Mouse (Mus musculus): ENCODE measurements at regions not wholly inside any gene's neighbourhood (a gene's known extent, or its start where the extent isn't known, plus 50 kb on each side); places are given as distances from the start of the nearest gene placed in this dataset.

DNA sequence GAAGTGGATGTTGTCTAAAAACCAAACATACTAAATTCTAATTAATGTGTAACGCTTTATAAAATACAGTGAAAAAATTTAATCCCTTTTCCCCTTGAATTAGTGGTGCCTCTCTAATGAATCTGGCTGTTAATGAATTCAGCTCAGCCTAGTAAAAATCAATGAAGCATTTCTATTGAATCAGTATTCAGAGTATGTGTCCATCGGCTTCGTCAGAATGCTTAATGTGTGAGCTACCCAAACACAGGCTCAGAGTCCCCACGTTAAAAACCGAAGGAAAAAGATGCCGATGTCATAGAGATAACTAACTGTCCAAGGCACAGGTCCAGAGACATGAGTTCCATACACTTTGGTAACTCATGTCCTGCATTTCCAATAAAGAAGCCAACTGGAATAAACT is 126.3 kb upstream of the Plekha5 start:
- DNase-seq (ENCODE audit: low spot score), result no peak
- no peak overlapping the region for H3K9ac ChIP-seq (ENCODE audit: low read depth, low read length)
- 88% methylated on average over 6 of the region's 6 CpGs for WGBS

DNA sequence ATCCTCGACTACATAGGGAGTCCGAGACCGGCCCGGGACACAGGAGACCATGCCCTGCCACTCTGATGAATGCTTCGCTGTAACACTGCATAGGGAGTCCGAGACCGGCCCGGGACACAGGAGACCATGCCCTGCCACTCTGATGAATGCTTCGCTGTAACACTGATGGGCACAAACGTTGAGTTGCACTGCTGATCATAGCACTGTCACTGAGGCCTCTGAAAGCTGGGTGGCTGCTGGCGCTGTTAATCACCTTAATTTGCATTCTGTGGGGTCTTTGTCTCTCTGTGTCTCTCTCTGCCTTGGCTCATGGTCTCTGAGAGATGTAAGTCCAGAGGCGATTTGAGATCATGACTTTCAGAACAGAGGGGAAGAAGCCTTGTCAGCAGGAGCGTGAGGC is 133.7 kb upstream of the Plekha5 start:
- no peaks in the 10 kb centered on the region for H3K4me1 ChIP-seq (ENCODE audit: control insufficient read depth, insufficient read depth, low read length)
- no peaks in the 10 kb centered on the region for H3K9me3 ChIP-seq (ENCODE audit: control insufficient read depth, low read length)

More for the DNA sequence above, 126.3 kb upstream of the Plekha5 start:
- no peak overlapping the region for H3K4me3 ChIP-seq (ENCODE audit: low read depth, low read length)
- no peaks in the 10 kb centered on the region for H3K27me3 ChIP-seq (replicated peaks; ENCODE audit: control insufficient read depth, insufficient read depth, low read length)
- H3K4me2 ChIP-seq (ENCODE audit: low read depth, low read length), result no peak overlapping the region
- no peak for ATAC-seq (ENCODE audit: low read depth)
- H3K27ac ChIP-seq (replicated peaks; ENCODE audit: low read depth, low read length), result no peak overlapping the region
- no peaks in the 10 kb centered on the region for H3K36me3 ChIP-seq (ENCODE audit: control insufficient read depth, insufficient read depth, low read length)
- H3K9me3 ChIP-seq (ENCODE audit: control insufficient read depth, low read length), result no peaks in the 10 kb centered on the region
- H3K4me1 ChIP-seq (ENCODE audit: control insufficient read depth, insufficient read depth, low read length), result no peaks in the 10 kb centered on the region

DNA sequence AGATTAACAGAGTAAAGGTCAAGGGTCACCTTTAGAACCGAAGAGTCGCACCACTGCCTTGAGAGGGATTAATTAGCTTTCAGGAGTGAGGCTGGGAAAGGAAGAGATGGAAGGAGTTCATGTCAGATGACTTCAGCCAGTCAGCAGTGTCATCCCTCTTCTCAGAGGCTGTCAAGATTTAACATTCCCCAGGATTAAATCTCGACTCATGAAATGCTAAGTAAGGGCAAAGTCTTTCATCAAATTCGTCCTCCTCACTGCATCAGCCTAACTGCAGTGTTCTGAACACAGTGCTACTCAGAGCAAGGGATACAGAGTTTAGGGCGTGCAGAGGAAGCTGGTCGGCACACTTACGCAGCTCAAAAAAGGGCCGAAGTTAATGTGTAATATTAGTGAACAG is 135.1 kb upstream of the Plekha5 start:
- H3K9me3 ChIP-seq (ENCODE audit: control insufficient read depth, low read length), result no peaks in the 10 kb centered on the region
- no peak overlapping the region for H3K4me3 ChIP-seq (ENCODE audit: low read depth, low read length)
- no peaks in the 10 kb centered on the region for H3K36me3 ChIP-seq (ENCODE audit: control insufficient read depth, insufficient read depth, low read length)
- no peak overlapping the region for H3K9ac ChIP-seq (ENCODE audit: low read depth, low read length)
- H3K27me3 ChIP-seq (replicated peaks; ENCODE audit: control insufficient read depth, insufficient read depth, low read length), result no peaks in the 10 kb centered on the region
- ATAC-seq (ENCODE audit: low read depth), result no peak
- no peak overlapping the region for H3K4me2 ChIP-seq (ENCODE audit: low read depth, low read length)
- 50% methylated on average over 8 of the region's 8 CpGs for WGBS
- no peak overlapping the region for H3K27ac ChIP-seq (replicated peaks; ENCODE audit: low read depth, low read length)
- DNase-seq (ENCODE audit: low spot score), result no peak
- no peaks in the 10 kb centered on the region for H3K4me1 ChIP-seq (ENCODE audit: control insufficient read depth, insufficient read depth, low read length)

More for the DNA sequence above, 133.7 kb upstream of the Plekha5 start:
- DNase-seq (ENCODE audit: low spot score), result no peak
- no peaks in the 10 kb centered on the region for H3K27me3 ChIP-seq (replicated peaks; ENCODE audit: control insufficient read depth, insufficient read depth, low read length)
- no peak overlapping the region for H3K27ac ChIP-seq (replicated peaks; ENCODE audit: low read depth, low read length)
- no peak for ATAC-seq (ENCODE audit: low read depth)
- H3K36me3 ChIP-seq (ENCODE audit: control insufficient read depth, insufficient read depth, low read length), result no peaks in the 10 kb centered on the region
- no peak overlapping the region for H3K4me3 ChIP-seq (ENCODE audit: low read depth, low read length)
- H3K4me2 ChIP-seq (ENCODE audit: low read depth, low read length), result no peak overlapping the region
- H3K9ac ChIP-seq (ENCODE audit: low read depth, low read length), result no peak overlapping the region
- 79% methylated on average over 12 of the region's 13 CpGs for WGBS

DNA sequence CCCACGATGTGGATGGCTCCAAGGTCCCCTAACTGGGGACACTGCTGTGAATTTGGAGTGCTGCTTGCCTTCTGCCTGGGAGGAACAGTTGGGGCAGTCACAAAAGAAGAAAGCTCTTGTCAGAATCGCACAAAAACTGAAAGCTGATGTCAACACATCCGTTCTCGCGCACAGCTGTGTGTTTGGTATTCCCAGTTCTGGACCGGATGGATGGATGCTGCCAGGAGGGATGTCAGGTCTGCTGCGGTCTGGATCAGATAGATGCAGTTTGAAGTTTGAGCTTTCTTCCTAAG is 141.6 kb upstream of the Plekha5 start:
- Histone ChIP-seq H3K4me1 (ENCODE audit: control insufficient read depth, insufficient read depth, low read length) (no peaks in the 10 kb centered on the region), H3K9me3 (ENCODE audit: control insufficient read depth, low read length) (no peaks in the 10 kb centered on the region), H3K9ac (ENCODE audit: low read depth, low read length) (no peak overlapping the region), H3K4me3 (ENCODE audit: low read depth, low read length) (no peak overlapping the region), H3K27me3 (replicated peaks; ENCODE audit: control insufficient read depth, insufficient read depth, low read length) (no peaks in the 10 kb centered on the region), H3K36me3 (ENCODE audit: control insufficient read depth, insufficient read depth, low read length) (no peaks in the 10 kb centered on the region), H3K4me2 (ENCODE audit: low read depth, low read length) (no peak overlapping the region), H3K27ac (replicated peaks; ENCODE audit: low read depth, low read length) (no peak overlapping the region)
- DNase-seq (ENCODE audit: low spot score) (no peak), ATAC-seq (ENCODE audit: low read depth) (no peak)
- 63% methylated on average over 7 of the region's 7 CpGs for WGBS

DNA sequence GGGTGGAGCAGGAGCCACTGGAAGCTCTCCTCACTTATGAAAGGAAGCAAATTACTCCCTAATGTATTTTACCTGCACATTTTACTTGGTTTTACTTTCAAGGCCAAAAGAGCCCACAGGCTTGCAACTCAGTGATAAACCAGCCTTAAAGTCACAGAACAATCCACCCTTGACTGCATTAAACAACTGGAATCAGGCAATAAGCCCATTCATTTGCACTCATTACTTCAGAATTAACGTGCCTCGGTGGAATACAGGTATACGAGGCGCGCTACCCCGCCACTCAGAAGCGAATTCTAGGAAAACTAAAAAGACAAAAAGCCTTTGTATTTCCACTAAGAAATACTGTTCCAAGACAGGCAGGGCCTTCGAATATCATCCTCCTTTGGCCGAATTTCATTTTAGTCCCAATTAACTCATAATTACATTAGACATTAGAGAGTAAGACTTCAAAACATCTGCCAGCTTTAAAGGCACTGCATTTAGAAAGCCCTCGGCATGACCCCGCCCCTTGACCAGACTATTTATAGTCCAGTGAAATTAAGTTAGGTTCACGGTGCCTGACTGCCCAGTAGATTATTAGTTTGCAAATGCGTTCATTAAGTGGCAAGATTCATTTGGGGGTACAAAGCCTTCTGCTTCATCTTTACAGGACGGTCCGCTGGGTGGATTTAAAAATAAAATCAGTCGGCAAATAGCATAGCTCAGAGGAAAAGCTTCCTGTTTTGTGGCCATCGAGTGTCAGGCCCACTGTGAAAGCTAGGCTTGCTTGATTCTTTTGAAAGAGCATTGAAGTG is 142.2 kb upstream of the Plekha5 start:
- Histone ChIP-seq H3K9me3 (ENCODE audit: control insufficient read depth, low read length) (no peaks in the 10 kb centered on the region), H3K4me2 (ENCODE audit: low read depth, low read length) (no peak overlapping the region), H3K4me3 (ENCODE audit: low read depth, low read length) (no peak overlapping the region), H3K27ac (replicated peaks; ENCODE audit: low read depth, low read length) (no peak overlapping the region), H3K4me1 (ENCODE audit: control insufficient read depth, insufficient read depth, low read length) (no peaks in the 10 kb centered on the region), H3K27me3 (replicated peaks; ENCODE audit: control insufficient read depth, insufficient read depth, low read length) (no peaks in the 10 kb centered on the region), H3K36me3 (ENCODE audit: control insufficient read depth, insufficient read depth, low read length) (no peaks in the 10 kb centered on the region), H3K9ac (ENCODE audit: low read depth, low read length) (no peak overlapping the region)
- ATAC-seq (ENCODE audit: low read depth) (no peak), DNase-seq (ENCODE audit: low spot score) (no peak)
- 54% methylated on average over 17 of the region's 17 CpGs for WGBS

DNA sequence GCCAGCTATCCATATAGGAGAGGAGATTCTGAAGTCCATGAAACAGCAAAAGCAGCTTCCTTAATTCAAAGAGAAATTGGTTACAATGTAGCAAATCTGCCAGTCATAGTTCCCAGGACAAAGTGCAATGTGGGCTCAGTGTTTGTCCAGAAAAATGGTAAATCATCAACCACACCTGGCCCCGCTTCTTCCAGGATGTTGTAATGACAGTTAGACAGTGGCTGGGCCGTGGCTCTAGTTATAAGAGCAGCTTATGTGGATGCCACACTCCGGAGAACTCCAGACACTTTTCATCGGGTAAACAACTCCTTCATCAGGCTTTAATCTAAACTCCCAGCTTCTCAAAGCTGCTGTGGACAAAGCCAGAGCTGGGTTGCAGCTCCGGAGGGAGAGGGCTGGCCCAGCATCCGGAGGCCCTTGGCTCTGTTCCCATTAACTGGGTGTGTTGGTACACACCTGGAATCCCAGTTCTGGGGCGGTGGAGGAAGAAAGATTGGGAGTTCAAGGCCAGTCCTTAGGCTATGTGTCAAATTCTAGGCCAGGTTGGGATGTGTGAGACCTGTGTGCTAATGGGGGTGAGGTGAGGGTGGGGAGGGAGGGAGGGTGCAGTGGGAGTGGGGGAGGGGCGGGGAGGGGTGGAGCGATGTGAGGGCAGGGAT is 142.9 kb upstream of the Plekha5 start:
- no peak overlapping the region for H3K4me3 ChIP-seq (ENCODE audit: low read depth, low read length)
- ATAC-seq (ENCODE audit: low read depth), result no peak
- no peak overlapping the region for H3K27ac ChIP-seq (replicated peaks; ENCODE audit: low read depth, low read length)
- H3K9ac ChIP-seq (ENCODE audit: low read depth, low read length), result no peak overlapping the region
- no peaks in the 10 kb centered on the region for H3K4me1 ChIP-seq (ENCODE audit: control insufficient read depth, insufficient read depth, low read length)
- H3K27me3 ChIP-seq (replicated peaks; ENCODE audit: control insufficient read depth, insufficient read depth, low read length), result no peaks in the 10 kb centered on the region
- H3K36me3 ChIP-seq (ENCODE audit: control insufficient read depth, insufficient read depth, low read length), result no peaks in the 10 kb centered on the region
- no peak for DNase-seq (ENCODE audit: low spot score)
- no peak overlapping the region for H3K4me2 ChIP-seq (ENCODE audit: low read depth, low read length)
- WGBS, result 52% methylated on average over 9 of the region's 9 CpGs
- no peaks in the 10 kb centered on the region for H3K9me3 ChIP-seq (ENCODE audit: control insufficient read depth, low read length)

DNA sequence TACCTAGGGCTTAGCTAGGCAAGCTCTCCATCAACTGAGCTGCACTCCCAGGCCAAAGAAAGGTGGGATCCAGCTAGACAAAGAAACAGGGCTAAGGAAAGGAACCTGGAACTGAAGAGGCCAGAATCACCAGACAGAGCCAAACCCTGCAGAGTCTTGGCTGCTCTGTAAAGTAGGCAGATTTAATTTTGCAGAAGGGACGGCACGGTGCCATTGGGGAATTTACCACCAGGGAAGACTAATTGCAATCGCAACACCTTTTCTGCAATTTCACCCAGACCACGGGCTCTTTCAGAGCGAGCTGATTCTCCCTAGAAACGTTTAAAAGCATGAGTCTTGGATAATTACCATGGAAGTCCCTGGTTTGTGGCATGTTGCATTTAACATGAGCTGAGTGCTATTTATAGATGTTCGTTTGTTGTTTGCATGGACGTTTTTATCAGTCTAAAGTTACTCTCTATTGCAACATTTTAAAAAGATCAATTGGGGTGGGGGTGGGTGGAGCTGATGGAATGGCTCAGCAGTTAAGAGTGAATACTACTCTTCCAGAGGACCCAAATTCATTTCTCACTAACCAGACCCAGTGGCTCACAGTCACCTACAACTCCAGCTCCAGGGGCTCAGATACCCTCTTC is 144.0 kb upstream of the Plekha5 start:
- Histone ChIP-seq H3K27ac (replicated peaks; ENCODE audit: low read depth, low read length) (no peak overlapping the region), H3K9ac (ENCODE audit: low read depth, low read length) (no peak overlapping the region), H3K4me2 (ENCODE audit: low read depth, low read length) (no peak overlapping the region), H3K9me3 (ENCODE audit: control insufficient read depth, low read length) (no peaks in the 10 kb centered on the region), H3K36me3 (ENCODE audit: control insufficient read depth, insufficient read depth, low read length) (no peaks in the 10 kb centered on the region), H3K27me3 (replicated peaks; ENCODE audit: control insufficient read depth, insufficient read depth, low read length) (no peaks in the 10 kb centered on the region), H3K4me1 (ENCODE audit: control insufficient read depth, insufficient read depth, low read length) (no peaks in the 10 kb centered on the region), H3K4me3 (ENCODE audit: low read depth, low read length) (no peak overlapping the region)
- no peak for ATAC-seq (ENCODE audit: low read depth)
- 76% methylated on average over 8 of the region's 8 CpGs for WGBS
- DNase-seq (ENCODE audit: low spot score), result no peak

DNA sequence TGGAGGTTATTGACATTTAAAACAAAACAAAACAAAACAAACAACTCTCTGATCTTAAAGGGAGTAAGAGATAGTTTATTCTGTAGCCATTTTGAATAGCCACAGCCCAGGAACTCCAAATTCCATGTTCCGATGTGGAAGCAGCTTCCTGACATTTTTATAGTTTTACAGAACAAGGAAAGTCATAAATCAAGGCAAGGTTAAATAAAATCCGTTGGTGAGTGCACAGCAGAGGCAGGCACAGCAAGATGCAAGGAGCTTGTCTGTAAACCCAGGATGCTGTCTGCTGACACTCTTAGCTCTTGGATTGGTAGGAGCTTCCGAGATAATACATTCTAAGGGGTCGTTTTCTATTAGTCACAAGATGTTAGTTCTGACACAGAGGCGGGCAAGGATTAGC is 145.1 kb upstream of the Plekha5 start:
- Histone ChIP-seq H3K27me3 (replicated peaks; ENCODE audit: control insufficient read depth, insufficient read depth, low read length) (no peaks in the 10 kb centered on the region), H3K9me3 (ENCODE audit: control insufficient read depth, low read length) (no peaks in the 10 kb centered on the region), H3K4me2 (ENCODE audit: low read depth, low read length) (no peak overlapping the region), H3K27ac (replicated peaks; ENCODE audit: low read depth, low read length) (no peak overlapping the region), H3K9ac (ENCODE audit: low read depth, low read length) (no peak overlapping the region), H3K4me3 (ENCODE audit: low read depth, low read length) (no peak overlapping the region), H3K36me3 (ENCODE audit: control insufficient read depth, insufficient read depth, low read length) (no peaks in the 10 kb centered on the region), H3K4me1 (ENCODE audit: control insufficient read depth, insufficient read depth, low read length) (no peaks in the 10 kb centered on the region)
- WGBS, result 67% methylated on average over 5 of the region's 5 CpGs
- ATAC-seq (ENCODE audit: low read depth), result no peak
- DNase-seq (ENCODE audit: low spot score), result no peak
